ENCODE assay signal across 17 mouse cellular contexts in the genomic region with DNA sequence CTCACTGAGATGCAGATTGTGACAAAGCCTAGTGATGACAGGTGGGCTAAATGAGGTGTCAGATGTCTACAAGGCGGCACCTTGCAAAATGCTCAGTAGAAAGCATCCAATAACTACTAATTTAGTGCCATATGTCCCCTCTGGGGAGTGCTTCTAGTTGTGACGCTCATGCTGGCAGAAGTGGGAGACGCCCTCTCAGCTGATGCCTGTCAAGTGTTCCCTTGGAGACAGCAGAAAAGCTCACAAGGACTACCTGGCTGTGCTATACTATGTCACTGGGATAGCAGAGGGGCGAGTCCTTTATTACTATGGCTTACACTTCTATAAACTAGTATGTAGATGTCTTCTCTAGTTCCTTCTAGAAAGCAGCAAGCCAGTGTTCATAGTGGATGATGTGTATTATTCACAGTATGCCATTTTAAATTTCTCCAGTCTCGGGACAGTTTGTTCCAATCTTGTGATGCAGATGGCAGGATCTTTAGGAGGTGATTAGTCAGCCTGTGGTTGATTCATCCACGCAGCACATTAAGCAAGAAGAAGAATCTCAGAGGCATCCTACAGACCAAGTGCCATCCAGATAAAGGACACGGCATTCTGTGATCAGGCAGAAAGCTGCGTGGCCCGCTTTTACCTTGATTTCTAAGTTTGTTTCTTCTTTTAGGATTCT. TPM values are rescaled to one million over a fixed set of nuclear protein-coding genes. Genes with fewer than 3 reads are reported as not detected.
DNase-seq lines count a peak whose midpoint lies in the region; ATAC-seq lines count a peak whose summit lies in the region.
"Had no signal": no experiment of that assay in that cellular context is flagged by ENCODE, and none has a peak within 500 bp of the region (broad histone marks: within the 10 kb centered on the region; RNA-seq: fewer than 3 reads in every experiment).

No protein-coding gene starts in this region.

- no peaks in the 10 kb centered on the region for H3K36me3 ChIP-seq in forebrain, embryonic 13.5 days (ENCODE audit: poor library complexity, severe bottlenecking)
- no peaks in the 10 kb centered on the region for H3K36me3 ChIP-seq in forebrain, embryonic 11.5 days (ENCODE audit: control insufficient read depth, insufficient read depth, low read length)
- H3K36me3 ChIP-seq: heart, embryonic 15.5 days; hindbrain, embryonic 12.5 days; midbrain, embryonic 15.5 days had no signal

- H3K4me2 ChIP-seq in forebrain, embryonic 13.5 days = no peak overlapping the region
- H3K4me2 ChIP-seq in forebrain, embryonic 11.5 days (ENCODE audit: low read depth, low read length, severe bottlenecking) = no peak overlapping the region
- H3K4me2 ChIP-seq: heart, embryonic 15.5 days; hindbrain, embryonic 12.5 days; liver, embryonic 11.5 days; lung, embryonic 14.5 days; midbrain, embryonic 15.5 days had no signal

- H3K9ac ChIP-seq in forebrain, embryonic 13.5 days = no peak overlapping the region
- no peak overlapping the region for H3K9ac ChIP-seq in forebrain, embryonic 11.5 days (ENCODE audit: low read length)
- H3K9ac ChIP-seq: heart, embryonic 15.5 days; hindbrain, embryonic 12.5 days; lung, embryonic 14.5 days; midbrain, embryonic 15.5 days had no signal

- peak; percentile 70; the same call in 1 of the 2 replicates for ATAC-seq in forebrain, embryonic 13.5 days
- no peak for ATAC-seq in forebrain, embryonic 11.5 days (replicated peaks; ENCODE audit: low FRiP score)
- ATAC-seq: midbrain, embryonic 15.5 days had no signal

- 86% methylated on average over 9 of the region's 9 CpGs for WGBS in forebrain, embryonic 13.5 days
- WGBS in forebrain, embryonic 11.5 days = 91% methylated on average over 9 of the region's 9 CpGs

- no peaks in the 10 kb centered on the region for H3K27me3 ChIP-seq in forebrain, embryonic 13.5 days
- H3K27me3 ChIP-seq in forebrain, embryonic 11.5 days (ENCODE audit: control insufficient read depth, insufficient read depth, low read length) = no peaks in the 10 kb centered on the region
- H3K27me3 ChIP-seq: heart, embryonic 15.5 days; hindbrain, embryonic 12.5 days; midbrain, embryonic 15.5 days had no signal

- H3K4me3 ChIP-seq in forebrain, embryonic 13.5 days = no peak overlapping the region
- no peak overlapping the region for H3K4me3 ChIP-seq in forebrain, embryonic 11.5 days (ENCODE audit: low read depth, low read length)
- H3K4me3 ChIP-seq: heart, embryonic 15.5 days; hindbrain, embryonic 12.5 days; midbrain, embryonic 15.5 days had no signal

- H3K9me3 ChIP-seq in forebrain, embryonic 13.5 days (replicated peaks) = no peaks in the 10 kb centered on the region
- no peaks in the 10 kb centered on the region for H3K9me3 ChIP-seq in forebrain, embryonic 11.5 days (ENCODE audit: control insufficient read depth, low read length)
- H3K9me3 ChIP-seq: heart, embryonic 15.5 days; hindbrain, embryonic 12.5 days; midbrain, embryonic 15.5 days had no signal

- H3K27ac ChIP-seq in forebrain, embryonic 13.5 days = no peak overlapping the region
- no peak overlapping the region for H3K27ac ChIP-seq in forebrain, embryonic 11.5 days (ENCODE audit: low read depth, low read length)
- H3K27ac ChIP-seq: heart, embryonic 15.5 days; hindbrain, embryonic 12.5 days; midbrain, embryonic 15.5 days had no signal

- H3K4me1 ChIP-seq in forebrain, embryonic 13.5 days = no peaks in the 10 kb centered on the region; the same call in 1 of the 2 replicates
- H3K4me1 ChIP-seq in forebrain, embryonic 11.5 days (replicated peaks; ENCODE audit: control insufficient read depth, insufficient read depth, low read length) = no peaks in the 10 kb centered on the region
- H3K4me1 ChIP-seq: midbrain, embryonic 15.5 days had no signal

- DNase-seq in forebrain, embryonic 11.5 days (ENCODE audit: low spot score) = no peak
- DNase-seq in right cerebral cortex, adult 18-20 months = peak; percentile 57
- no peak for DNase-seq in right cerebral cortex, postnatal 10 days (ENCODE audit: low spot score in 2 of 2)
- peak; percentile 56 to 81 for DNase-seq in layer of hippocampus, adult 18-20 months (ENCODE audit: low spot score in 2 of 2)
- DNase-seq in cerebellum, adult 9-10 months = no peak
- DNase-seq in natural killer cell, adult 2 months (ENCODE audit: low spot score in 2 of 2) = no peak
- no peak for DNase-seq in kidney, adult 18-20 months
- DNase-seq: cerebellum, adult 11-12 months; kidney, adult 11 months; kidney, postnatal 36 days; lung, embryonic 14.5 days; thymus, adult 2 months had no signal

RNA-seq across cellular contexts. Expression of gene Gnptab, which starts 13.4 kb away (rescaled TPM):
- polyA plus RNA-seq in forebrain, embryonic 13.5 days (2015; fragmentation: Nextera tagmentation; extraction: Ambion mirVana) = 9.8 and 10.3 TPM in 2 replicates
- polyA plus RNA-seq in forebrain, embryonic 11.5 days (2014; fragmentation: Nextera tagmentation; extraction: Ambion mirVana) = 11.8 and 12.8 TPM in 2 replicates
- total RNA-seq in layer of hippocampus, adult 18-20 months (2021) = 10 to 100 TPM; 65.9 to 69.2 TPM

RNA-seq across cellular contexts. Expression of gene Dram1, which starts 13.4 kb away (rescaled TPM):
- polyA plus RNA-seq in forebrain, embryonic 13.5 days (2015; fragmentation: Nextera tagmentation; extraction: Ambion mirVana) = 0.19 and 0.39 TPM in 2 replicates
- polyA plus RNA-seq in forebrain, embryonic 11.5 days (2014; fragmentation: Nextera tagmentation; extraction: Ambion mirVana) = 0.49 and 0.67 TPM in 2 replicates
- 1 to 10 TPM in 1 of 2 experiments, under 1 TPM in 1; 0.87 to 1.9 TPM for total RNA-seq in layer of hippocampus, adult 18-20 months (2021)

Comparison
In these comparisons a context has a peak if more than half of its experiments do, and no peak if none do; other contexts are left out.
1. DNase-seq: peak in right cerebral cortex, adult 18-20 months (single experiment) and layer of hippocampus, adult 18-20 months (2 of 2); none in forebrain, embryonic 11.5 days (single experiment), right cerebral cortex, postnatal 10 days (0 of 2), cerebellum, adult 9-10 months (single experiment), natural killer cell, adult 2 months (0 of 2) and kidney, adult 18-20 months (single experiment).